Mouse (Mus musculus): ENCODE measurements around the gene Nomo1. TPM values are rescaled to one million over a fixed set of nuclear protein-coding genes. Genes with fewer than 3 reads are reported as not detected.

The Nomo1 gene
- polyA plus RNA-seq, 1 experiment from 2014 or later: 29.5 TPM

GRCm38 (mm10) chr7:46084839-46085513, 51.5 kb downstream of the Nomo1 start:
- Histone ChIP-seq H3K36me3 (peaks cover 53% of the 10 kb centered on the region), H3K27me3 (no peaks in the 10 kb centered on the region), H3K27ac (no peak overlapping the region), H3K4me3 (no peak overlapping the region), H3K9ac (no peak overlapping the region), H3K4me2 (replicated peaks) (no peak overlapping the region), H3K4me1 (no peaks in the 10 kb centered on the region), H3K9me3 (peaks cover 4% of the 10 kb centered on the region; the same call in 1 of the 2 replicates)
- no peak for ATAC-seq (ENCODE audit: insufficient number of reproducible peaks, insufficient read depth, low FRiP score, low TSS enrichment)
- WGBS: 71% methylated on average over 16 of the region's 16 CpGs

GRCm38 (mm10) chr7:46086378-46086777, 52.9 kb downstream of the Nomo1 start:
- H3K4me1 ChIP-seq: no peaks in the 10 kb centered on the region
- peaks cover 39% of the 10 kb centered on the region for H3K36me3 ChIP-seq
- H3K4me2 ChIP-seq (replicated peaks): no peak overlapping the region
- no peak overlapping the region for H3K9ac ChIP-seq
- no peak for ATAC-seq (ENCODE audit: insufficient number of reproducible peaks, insufficient read depth, low FRiP score, low TSS enrichment)
- 84% methylated on average over 6 of the region's 6 CpGs for WGBS
- no peaks in the 10 kb centered on the region for H3K27me3 ChIP-seq
- H3K9me3 ChIP-seq: peaks cover 4% of the 10 kb centered on the region; the same call in 1 of the 2 replicates
- H3K4me3 ChIP-seq: no peak overlapping the region
- no peak overlapping the region for H3K27ac ChIP-seq

- WGBS: 86% methylated on average over 6 of the region's 6 CpGs
- Histone ChIP-seq H3K27ac (no peak overlapping the region), H3K36me3 (peaks cover 22% of the 10 kb centered on the region), H3K4me3 (no peak overlapping the region), H3K9ac (no peak overlapping the region), H3K4me1 (no peaks in the 10 kb centered on the region), H3K27me3 (no peaks in the 10 kb centered on the region), H3K9me3 (peaks cover 4% of the 10 kb centered on the region; the same call in 1 of the 2 replicates), H3K4me2 (replicated peaks) (no peak overlapping the region)
- no peak for ATAC-seq (ENCODE audit: insufficient number of reproducible peaks, insufficient read depth, low FRiP score, low TSS enrichment)
Measured at GRCm38 (mm10) chr7:46088241-46088640, 54.7 kb downstream of the Nomo1 start.

DNA sequence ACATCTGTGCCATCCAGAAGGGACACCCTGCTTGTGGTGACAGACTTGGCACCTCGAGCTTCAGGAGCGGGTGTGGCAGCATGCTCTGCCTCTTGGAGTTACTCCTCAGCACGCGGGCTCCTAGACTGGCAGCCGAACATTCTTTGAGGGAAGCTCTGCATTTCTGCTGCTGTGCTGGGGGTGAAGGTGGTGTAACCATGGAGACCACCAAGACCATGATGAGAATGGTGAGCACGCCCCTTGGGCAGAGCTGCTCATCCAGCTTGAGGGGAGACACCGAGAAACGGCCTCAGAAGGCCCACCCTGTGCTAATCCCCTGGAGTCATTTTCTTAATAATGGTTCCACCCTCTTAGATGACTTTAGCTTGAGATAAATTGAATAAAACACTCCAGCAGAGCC, 59.3 kb downstream of the Nomo1 start:
- Histone ChIP-seq H3K4me1 (no peaks in the 10 kb centered on the region), H3K36me3 (no peaks in the 10 kb centered on the region), H3K4me3 (no peak overlapping the region), H3K9ac (no peak overlapping the region), H3K27me3 (peaks cover 15% of the 10 kb centered on the region; the same call in 1 of the 2 replicates), H3K27ac (no peak overlapping the region), H3K9me3 (peaks cover 4% of the 10 kb centered on the region; the same call in 1 of the 2 replicates), H3K4me2 (replicated peaks) (no peak overlapping the region)
- no peak for ATAC-seq (ENCODE audit: insufficient number of reproducible peaks, insufficient read depth, low FRiP score, low TSS enrichment)
- 33% methylated on average over 8 of the region's 8 CpGs for WGBS

- Histone ChIP-seq H3K27me3 (peaks cover 32% of the 10 kb centered on the region), H3K4me3 (no peak overlapping the region), H3K4me2 (replicated peaks) (no peak overlapping the region), H3K4me1 (no peaks in the 10 kb centered on the region), H3K27ac (no peak overlapping the region), H3K9ac (no peak overlapping the region), H3K9me3 (no peaks in the 10 kb centered on the region), H3K36me3 (no peaks in the 10 kb centered on the region)
- 2% methylated on average over 4 of the region's 4 CpGs for WGBS
- ATAC-seq (ENCODE audit: insufficient number of reproducible peaks, insufficient read depth, low FRiP score, low TSS enrichment): no peak
Measured at GRCm38 (mm10) chr7:46096136-46096535, 62.6 kb downstream of the Nomo1 start.

DNA sequence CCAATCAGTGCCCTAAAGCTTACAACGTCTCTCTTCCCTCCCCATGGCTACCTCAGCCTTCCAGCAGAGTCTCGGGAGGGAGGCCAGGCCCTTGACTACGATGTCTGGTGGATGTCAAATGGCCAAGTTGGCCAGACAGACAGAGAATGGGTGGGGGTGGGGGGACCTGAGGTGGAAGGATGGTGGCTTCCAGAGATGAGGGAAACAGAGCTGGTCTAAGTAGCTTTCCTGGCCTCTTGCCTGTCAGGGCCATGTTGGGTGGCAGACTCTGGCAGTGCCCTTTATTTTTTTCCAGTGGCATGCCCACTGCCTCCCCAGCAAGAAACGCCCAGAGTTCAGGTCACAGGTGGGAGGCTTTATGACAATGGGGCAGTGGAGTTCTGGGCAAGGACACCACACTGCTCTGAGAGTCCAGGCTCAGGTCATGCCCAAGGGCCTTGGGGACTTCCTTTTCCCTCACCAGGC, 63.9 kb downstream of the Nomo1 start:
- Histone ChIP-seq H3K9ac (no peak overlapping the region), H3K9me3 (no peaks in the 10 kb centered on the region), H3K4me2 (replicated peaks) (no peak overlapping the region), H3K27me3 (peaks cover 32% of the 10 kb centered on the region), H3K27ac (no peak overlapping the region), H3K4me3 (no peak overlapping the region), H3K36me3 (no peaks in the 10 kb centered on the region), H3K4me1 (no peaks in the 10 kb centered on the region)
- WGBS: 52% methylated on average over 4 of the region's 4 CpGs
- ATAC-seq (ENCODE audit: insufficient number of reproducible peaks, insufficient read depth, low FRiP score, low TSS enrichment): no peak

DNA sequence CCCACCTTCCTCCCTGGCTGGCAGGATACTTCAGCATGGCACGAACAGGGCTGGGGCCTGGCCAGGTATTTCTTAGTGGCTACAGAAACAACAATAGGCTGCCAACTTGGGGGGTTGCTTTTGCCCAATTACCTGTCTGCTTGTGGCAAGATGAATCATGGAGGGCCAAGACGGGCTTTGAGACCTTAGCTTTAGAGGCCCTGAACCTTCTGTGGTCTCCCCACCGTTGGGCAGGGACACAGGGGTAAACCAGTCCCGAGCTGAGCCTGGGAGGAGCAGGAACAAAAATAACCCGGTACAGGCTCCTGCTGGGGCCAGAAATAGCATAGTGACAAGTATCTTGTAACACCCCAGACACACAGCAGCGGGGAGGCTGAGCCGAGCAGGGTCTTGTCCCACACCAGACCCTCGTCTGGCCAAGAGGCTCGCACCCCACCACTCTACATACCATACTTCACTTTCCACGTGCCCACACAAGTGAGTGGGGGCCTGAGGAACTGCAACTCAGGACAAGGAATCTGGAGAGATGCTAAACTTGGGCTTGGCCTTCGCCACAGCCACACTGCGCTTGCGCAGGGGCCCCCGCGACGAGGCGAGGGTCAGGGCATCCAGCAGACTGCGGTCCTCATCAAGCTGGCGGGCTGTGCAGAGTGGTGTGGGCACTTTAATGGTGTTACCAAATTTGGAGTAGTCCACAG, 64.9 kb downstream of the Nomo1 start:
- 81% methylated on average over 19 of the region's 19 CpGs for WGBS
- peaks cover 32% of the 10 kb centered on the region for H3K27me3 ChIP-seq
- no peaks in the 10 kb centered on the region for H3K9me3 ChIP-seq

GRCm38 (mm10) chr7:46098919-46099286, 65.4 kb downstream of the Nomo1 start:
- WGBS: 93% methylated on average over 19 of the region's 19 CpGs

More for the DNA sequence above, 64.9 kb downstream of the Nomo1 start:
- no peak overlapping the region for H3K9ac ChIP-seq
- H3K27ac ChIP-seq: no peak overlapping the region
- ATAC-seq (ENCODE audit: insufficient number of reproducible peaks, insufficient read depth, low FRiP score, low TSS enrichment): no peak
- no peaks in the 10 kb centered on the region for H3K4me1 ChIP-seq
- no peak overlapping the region for H3K4me3 ChIP-seq
- H3K36me3 ChIP-seq: no peaks in the 10 kb centered on the region
- H3K4me2 ChIP-seq (replicated peaks): no peak overlapping the region

GRCm38 (mm10) chr7:46099682-46100081, 66.2 kb downstream of the Nomo1 start:
- Histone ChIP-seq H3K27me3 (peaks cover 27% of the 10 kb centered on the region), H3K9ac (no peak overlapping the region), H3K4me2 (replicated peaks) (peak overlapping the region; percentile 75; the same call in 1 of the 2 replicates), H3K27ac (no peak overlapping the region), H3K4me3 (no peak overlapping the region), H3K9me3 (no peaks in the 10 kb centered on the region), H3K36me3 (no peaks in the 10 kb centered on the region), H3K4me1 (no peaks in the 10 kb centered on the region)
- WGBS: 81% methylated on average over 13 of the region's 13 CpGs
- no peak for ATAC-seq (ENCODE audit: insufficient number of reproducible peaks, insufficient read depth, low FRiP score, low TSS enrichment)

More at GRCm38 (mm10) chr7:46098919-46099286, 65.4 kb downstream of the Nomo1 start:
- H3K9ac ChIP-seq: no peak overlapping the region
- peaks cover 32% of the 10 kb centered on the region for H3K27me3 ChIP-seq
- H3K9me3 ChIP-seq: no peaks in the 10 kb centered on the region
- no peaks in the 10 kb centered on the region for H3K36me3 ChIP-seq
- no peaks in the 10 kb centered on the region for H3K4me1 ChIP-seq
- H3K4me2 ChIP-seq (replicated peaks): no peak overlapping the region
- no peak overlapping the region for H3K27ac ChIP-seq
- ATAC-seq (ENCODE audit: insufficient number of reproducible peaks, insufficient read depth, low FRiP score, low TSS enrichment): no peak
- no peak overlapping the region for H3K4me3 ChIP-seq

DNA sequence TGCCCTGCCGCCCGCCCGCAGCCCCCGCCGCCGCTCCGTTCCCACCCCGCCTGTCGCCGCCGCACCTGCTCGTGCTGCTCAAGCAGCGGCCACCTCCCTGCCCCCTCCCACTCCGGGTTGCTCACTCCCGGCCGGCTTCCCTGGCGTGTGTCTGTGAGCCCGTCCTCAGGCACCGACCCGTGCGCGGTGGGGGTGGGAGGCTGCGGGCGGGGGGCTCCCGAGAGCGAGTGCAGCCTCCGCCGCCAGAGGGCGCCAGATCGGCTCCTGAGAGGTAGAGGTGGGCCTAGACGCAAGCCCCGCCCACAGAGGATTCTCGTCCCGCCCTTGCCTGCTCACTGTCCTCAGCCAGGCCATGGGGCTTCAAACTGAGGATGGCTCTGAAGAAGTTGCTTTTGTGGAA, 67.1 kb downstream of the Nomo1 start, which contains the start of gene Kcnj11:
Gene Kcnj11 (minus strand): TSS at position 202 of the 400 bp plus-strand sequence.
- peak; percentile 65; the same call in 1 of the 2 replicates for ATAC-seq (ENCODE audit: insufficient number of reproducible peaks, insufficient read depth, low FRiP score, low TSS enrichment)
- peaks cover 20% of the 10 kb centered on the region for H3K27me3 ChIP-seq
- H3K4me3 ChIP-seq: peak within 1 kb of the TSS; percentile 41
- H3K36me3 ChIP-seq: no peaks in the 10 kb centered on the region
- no peak within 1 kb of the TSS for H3K27ac ChIP-seq
- H3K9ac ChIP-seq: peak within 1 kb of the TSS; percentile 31; the same call in 1 of the 2 replicates
- H3K4me1 ChIP-seq: no peaks in the 10 kb centered on the region
- no peaks in the 10 kb centered on the region for H3K9me3 ChIP-seq
- WGBS: under 1% methylated on average over 30 of the region's 34 CpGs
- peak within 1 kb of the TSS; percentile 75 for H3K4me2 ChIP-seq (replicated peaks)

DNA sequence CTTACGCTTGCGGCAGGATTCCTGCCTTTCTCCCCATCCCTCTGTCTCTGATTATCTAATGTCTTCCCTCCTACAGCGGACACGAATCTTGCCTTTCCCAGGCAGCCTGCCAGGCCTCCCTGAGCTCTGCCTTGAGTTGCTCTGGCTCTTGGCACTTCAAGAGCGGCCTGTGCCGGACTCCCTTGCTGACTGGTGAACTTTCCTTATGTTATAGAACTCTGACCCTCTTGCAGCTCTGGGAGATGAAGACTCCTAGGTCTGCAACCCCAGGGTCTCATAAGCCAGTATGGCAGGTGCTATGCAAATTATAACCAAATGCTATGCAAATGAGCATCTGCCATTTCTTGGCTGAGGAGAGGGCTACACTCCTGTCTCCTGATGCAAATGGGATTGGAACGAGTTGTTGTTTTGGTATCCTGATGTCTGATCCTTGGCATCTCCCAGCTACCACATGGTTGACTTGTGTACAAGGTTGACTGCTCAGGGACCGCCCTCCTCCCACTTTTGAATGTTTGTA, 69.6 kb downstream of the Nomo1 start:
- Histone ChIP-seq H3K9ac (no peak overlapping the region), H3K9me3 (no peaks in the 10 kb centered on the region), H3K36me3 (no peaks in the 10 kb centered on the region), H3K4me2 (replicated peaks) (no peak overlapping the region), H3K4me3 (no peak overlapping the region), H3K4me1 (no peaks in the 10 kb centered on the region), H3K27me3 (peaks cover 17% of the 10 kb centered on the region), H3K27ac (no peak overlapping the region)
- WGBS: 78% methylated on average over 8 of the region's 8 CpGs
- ATAC-seq (ENCODE audit: insufficient number of reproducible peaks, insufficient read depth, low FRiP score, low TSS enrichment): no peak

DNA sequence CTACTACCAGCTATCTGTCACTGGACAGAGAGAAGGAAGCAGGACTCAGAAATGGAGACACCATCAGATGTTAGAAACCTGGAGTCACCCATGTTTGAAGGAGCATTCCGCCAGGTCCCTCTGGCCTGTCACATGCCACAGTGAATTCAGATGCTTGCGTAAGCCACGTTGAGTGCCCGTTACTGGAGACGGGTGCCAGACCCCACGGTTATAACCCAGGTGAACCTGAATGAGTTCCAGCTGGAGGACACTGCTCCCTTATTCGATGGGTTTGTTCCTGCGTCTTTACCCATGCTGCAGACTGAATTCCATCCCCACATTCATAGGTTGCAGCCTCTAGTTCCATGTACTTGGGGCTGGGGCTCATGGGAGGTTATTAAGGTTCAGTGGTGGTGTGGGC, 70.3 kb downstream of the Nomo1 start:
- Histone ChIP-seq H3K9ac (no peak overlapping the region), H3K27ac (no peak overlapping the region), H3K9me3 (no peaks in the 10 kb centered on the region), H3K27me3 (peaks cover 17% of the 10 kb centered on the region), H3K36me3 (no peaks in the 10 kb centered on the region), H3K4me2 (replicated peaks) (no peak overlapping the region), H3K4me3 (no peak overlapping the region), H3K4me1 (no peaks in the 10 kb centered on the region)
- no peak for ATAC-seq (ENCODE audit: insufficient number of reproducible peaks, insufficient read depth, low FRiP score, low TSS enrichment)
- 80% methylated on average over 8 of the region's 8 CpGs for WGBS

Data from embryonic facial prominence, embryonic 12.5 days (tissue).